Mouse (Mus musculus) layer of hippocampus, adult 11-12 months (tissue): Measurements from ENCODE around the gene Hist1h2ad.

Source experiments
- DNase-seq: peaks from one replicate; pipeline ENCODE4 v3.0.0; 2022; ENCODE audit warnings: low spot score

Hist1h2ad gene

GRCm38 (mm10) chr13:23621532-23622174 is 47.5 kb downstream of the Hist1h2ad start:
- peak; percentile 70 for DNase-seq

GRCm38 (mm10) chr13:23622175-23622671 is 48.0 kb downstream of the Hist1h2ad start, which contains the start of gene Hist1h1e:
Gene Hist1h1e, minus strand, starts transcription at chr13:23622558.
- DNase-seq: peak; percentile 87

DNA sequence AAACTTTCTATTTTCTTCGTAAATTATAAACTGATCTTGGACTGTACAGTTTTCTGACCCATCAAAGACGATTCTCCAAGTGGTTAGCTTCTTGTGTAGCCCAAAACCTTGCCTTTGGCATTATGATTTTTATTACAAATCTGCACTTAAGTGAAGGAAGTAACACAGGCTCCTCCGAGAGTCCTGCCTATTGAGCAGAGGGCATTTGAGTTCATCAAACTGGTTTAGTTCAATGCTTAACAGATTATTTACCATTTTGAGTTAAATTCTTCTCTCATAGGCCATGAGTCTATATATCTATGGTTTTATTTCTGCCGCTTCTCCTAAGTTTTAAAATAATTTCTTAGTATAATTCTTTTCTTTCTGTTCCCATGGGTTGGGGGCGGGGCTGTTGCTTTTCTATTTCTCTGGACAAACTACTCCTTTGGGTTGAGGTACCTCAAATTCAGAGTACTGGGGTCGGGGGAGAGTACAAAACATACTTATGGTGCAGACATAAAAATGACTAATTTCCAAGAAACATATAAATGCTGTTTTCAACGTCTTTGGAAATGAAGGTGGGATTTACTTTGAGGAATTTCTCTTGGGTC is 48.8 kb downstream of the Hist1h2ad start:
- no peak for DNase-seq
